Mouse (Mus musculus): Measurements from ENCODE around the gene Slamf6.
"Not testable (repeated sequence)": the region's sequence is repeated elsewhere in the genome, so short reads cannot be mapped to it uniquely, and the experiment has no call there.

Slamf6 gene
- long read RNA-seq, experiment 1, partial matches to known transcripts: 0 of 1 reads
- long read RNA-seq, experiment 1, other reads (novel, unspliced or antisense): 1 of 1 reads
- long read RNA-seq, experiment 2: 0 reads

GRCm38 (mm10) chr1:171917305-171918039, at the start of gene Slamf6:
Gene Slamf6, plus strand, starts transcription at chr1:171917515.
- intact Hi-C loops (cut with DNase I): no loop called here

GRCm38 (mm10) chr1:171886989-171887388, 30.3 kb upstream of the Slamf6 start:
- intact Hi-C loops (cut with DNase I): no loop called here

GRCm38 (mm10) chr1:171895364-171895763, 22.0 kb upstream of the Slamf6 start, which contains the start of gene Gm10521:
Gene Gm10521, plus strand, starts transcription at chr1:171895664.
- intact Hi-C loops (cut with DNase I): not testable (repeated sequence)

- intact Hi-C loops (cut with DNase I): no loop called here
Measured at GRCm38 (mm10) chr1:171904011-171904410, 13.3 kb upstream of the Slamf6 start.

GRCm38 (mm10) chr1:171915638-171916458, 1.5 kb upstream of the Slamf6 start:
- intact Hi-C loops (cut with DNase I): no loop called here

- intact Hi-C loops (cut with DNase I): no loop called here
Measured at GRCm38 (mm10) chr1:171918136-171918920, 1.0 kb downstream of the Slamf6 start.

- intact Hi-C loops (cut with DNase I): no loop called here
Measured at GRCm38 (mm10) chr1:171919193-171919592, 1.9 kb downstream of the Slamf6 start.

GRCm38 (mm10) chr1:171919901-171920510, 2.7 kb downstream of the Slamf6 start:
- intact Hi-C loops (cut with DNase I): no loop called here

GRCm38 (mm10) chr1:171920989-171921621, 3.8 kb downstream of the Slamf6 start:
- intact Hi-C loops (cut with DNase I): no loop called here

- intact Hi-C loops (cut with DNase I): no loop called here
Measured at GRCm38 (mm10) chr1:171921641-171922040, 4.3 kb downstream of the Slamf6 start.

- intact Hi-C loops (cut with DNase I): no loop called here
Measured at GRCm38 (mm10) chr1:171922844-171923243, 5.5 kb downstream of the Slamf6 start.

GRCm38 (mm10) chr1:171924900-171925299, 7.6 kb downstream of the Slamf6 start:
- intact Hi-C loops (cut with DNase I): no loop called here

- intact Hi-C loops (cut with DNase I): no loop called here
Measured at GRCm38 (mm10) chr1:171933851-171934250, 16.5 kb downstream of the Slamf6 start.

- intact Hi-C loops (cut with DNase I): no loop called here
Measured at GRCm38 (mm10) chr1:171938952-171939948, 21.9 kb downstream of the Slamf6 start.

- intact Hi-C loops (cut with DNase I): no loop called here
Measured at GRCm38 (mm10) chr1:171940626-171941025, 23.3 kb downstream of the Slamf6 start.

- intact Hi-C loops (cut with DNase I): no loop called here
Measured at GRCm38 (mm10) chr1:171946447-171946995, 29.2 kb downstream of the Slamf6 start.

GRCm38 (mm10) chr1:171948161-171948945, 31.0 kb downstream of the Slamf6 start:
- intact Hi-C loops (cut with DNase I): no loop called here

- intact Hi-C loops (cut with DNase I): no loop called here
Measured at GRCm38 (mm10) chr1:171948946-171949508, 31.7 kb downstream of the Slamf6 start.
